Mouse (Mus musculus) E14TG2a.4 (cell line): ENCODE measurements around the gene Defb29.

Experiments
- CTCF ChIP-seq: conservative IDR thresholded peaks from 2 replicates; pipeline ENCODE4 v1.5.1; 2014; ENCODE audit warnings: low read length
- NANOG ChIP-seq: IDR thresholded peaks from 2 replicates; pipeline ENCODE4 v1.6.1; 2014; ENCODE audit warnings: borderline replicate concordance, low read length, mixed read lengths

- TF ChIP-seq CTCF: no peak
- TF ChIP-seq NANOG: no peak
Measured at GRCm38 (mm10) chr2:152490038-152490437, 49.9 kb downstream of the Defb29 start, which contains the start of gene Defb22.
